Mouse (Mus musculus): ENCODE data around the gene Klk1b24. TPM values are rescaled to one million over a fixed set of nuclear protein-coding genes. Genes with fewer than 3 reads are reported as not detected.

Klk1b24 gene
- polyA plus RNA-seq (2012; rRNA removed; ENCODE audit: low replicate concordance) = not detected in 2 replicates

DNA sequence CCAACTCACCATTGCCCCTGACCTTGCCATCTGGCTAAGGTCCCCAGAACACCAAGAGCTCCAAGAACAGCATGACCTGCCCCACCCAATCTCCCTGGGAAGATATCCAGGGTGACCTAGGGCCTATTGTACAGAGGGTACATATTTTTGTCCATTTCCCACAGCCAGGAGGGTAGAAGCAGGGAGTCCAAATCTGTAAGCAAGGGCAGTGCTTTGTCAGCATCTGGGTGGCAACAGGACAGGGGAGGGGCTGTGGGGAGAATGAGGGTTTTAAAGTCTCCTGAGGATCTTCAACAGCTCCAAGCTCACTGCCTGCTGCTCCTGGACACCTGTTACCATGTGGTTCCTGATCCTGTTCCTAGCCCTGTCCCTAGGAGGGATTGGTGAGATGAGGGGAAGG lies at the start of gene Klk1b24:
Gene Klk1b24 (plus strand): TSS at position 301 of the 400 bp plus-strand sequence.

DNA sequence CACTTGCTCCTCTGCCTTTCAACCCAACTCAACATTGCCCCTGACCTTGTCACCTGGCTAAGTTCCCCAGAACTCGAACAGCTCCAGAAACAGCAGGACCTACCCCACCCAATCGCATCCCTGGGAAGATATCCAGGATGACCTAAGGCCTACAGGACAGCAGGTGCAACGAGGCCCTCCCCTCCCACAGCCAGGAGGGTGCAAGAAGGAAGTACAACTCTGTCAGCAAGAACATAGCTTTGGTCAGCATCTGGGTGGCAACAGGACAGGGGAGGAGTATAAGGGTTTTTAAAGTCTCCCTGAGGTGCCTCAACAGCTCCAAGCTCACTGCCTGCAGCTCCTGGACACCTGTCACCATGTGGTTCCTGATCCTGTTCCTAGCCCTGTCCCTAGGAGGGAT lies 9.9 kb downstream of the Klk1b24 start, which contains the start of gene Klk1b3:
Gene Klk1b3 (plus strand): TSS at position 301 of the 400 bp plus-strand sequence.

DNA sequence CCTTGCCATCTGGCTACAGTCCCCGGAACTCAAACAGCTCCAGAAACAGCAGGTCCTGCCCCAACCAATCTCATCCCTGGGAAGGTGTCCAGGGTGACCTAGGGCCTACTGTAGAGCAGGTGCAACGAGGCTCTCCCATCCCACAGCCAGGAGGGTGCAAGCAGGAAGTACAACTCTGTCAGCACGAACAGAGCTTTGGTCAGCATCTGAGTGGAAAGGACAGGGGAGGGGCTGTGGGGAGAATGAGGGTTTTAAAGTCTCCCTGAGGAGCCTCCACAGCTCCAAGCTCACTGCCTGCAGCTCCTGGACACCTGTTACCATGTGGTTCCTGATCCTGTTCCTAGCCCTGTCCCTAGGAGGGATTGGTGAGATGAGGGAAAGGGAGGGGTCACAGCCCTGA lies 19.1 kb downstream of the Klk1b24 start, which contains the start of gene Klk1b4:
Gene Klk1b4 (plus strand): TSS at position 301 of the 400 bp plus-strand sequence.

DNA sequence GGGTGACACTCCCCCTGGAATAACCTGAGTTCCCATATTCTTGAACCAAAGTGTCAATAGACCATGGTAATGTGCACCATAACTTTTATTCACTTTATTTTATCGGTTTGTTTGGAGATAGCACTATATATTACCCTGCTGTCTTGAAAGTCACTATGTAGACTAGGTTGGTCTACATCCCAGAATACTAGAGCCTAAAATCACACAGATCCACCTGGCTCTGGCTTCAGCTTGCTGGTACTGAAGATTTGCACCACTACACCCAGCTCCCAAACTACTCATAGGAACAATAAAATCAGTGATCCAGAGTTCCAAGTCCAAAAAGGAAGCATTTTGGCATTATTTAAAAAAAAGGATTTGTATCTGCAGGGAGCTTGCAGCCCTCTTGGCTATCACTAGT lies 27.6 kb downstream of the Klk1b24 start, which contains the start of gene Klk1b5:
Gene Klk1b5 (plus strand): TSS at position 301 of the 400 bp plus-strand sequence.

DNA sequence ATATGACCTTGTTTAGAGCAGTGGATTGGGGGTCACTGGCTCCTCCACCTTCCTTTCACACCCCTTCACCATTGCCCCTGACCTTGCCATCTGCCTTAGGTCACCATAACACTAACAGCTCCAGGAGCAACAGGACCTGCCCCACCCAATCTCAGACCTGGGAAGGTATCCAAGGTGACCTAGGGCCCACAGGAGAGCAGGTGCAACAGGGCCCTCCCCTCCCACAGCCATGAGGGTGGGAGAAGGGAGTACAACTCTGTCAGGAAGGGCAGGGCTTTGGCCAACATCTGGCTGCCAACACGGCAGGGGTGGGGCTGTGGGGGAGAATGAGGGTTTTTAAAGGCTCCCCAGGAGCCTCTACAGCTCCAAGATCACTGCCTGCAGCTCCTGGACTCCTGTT lies 37.0 kb downstream of the Klk1b24 start, which contains the start of gene Klk1:
Gene Klk1 (plus strand): TSS at position 285 of the 400 bp plus-strand sequence.

DNA sequence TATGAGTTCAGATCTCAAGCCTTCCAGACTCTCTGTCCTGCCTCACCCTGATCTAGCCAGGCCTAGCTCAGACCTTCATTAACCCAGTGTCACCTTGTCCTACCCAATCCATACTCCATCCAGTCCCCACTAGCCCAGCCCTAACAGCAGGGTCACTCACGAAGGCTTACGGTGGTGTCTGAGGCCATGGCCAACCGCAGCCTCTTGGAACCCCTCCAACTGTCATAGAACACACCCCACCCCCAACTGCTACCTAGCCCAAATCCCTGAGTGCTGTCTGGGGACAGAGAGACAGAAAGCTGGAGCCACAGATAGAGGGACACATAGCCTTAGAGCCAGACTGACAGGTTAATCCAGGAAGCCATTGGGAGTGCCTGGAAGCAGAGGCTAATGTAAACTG lies 47.9 kb downstream of the Klk1b24 start, which contains the start of gene Gm36864:
Gene Gm36864 (plus strand): TSS at position 269 of the 400 bp plus-strand sequence.

Other genes with a start within 250 kb of the Klk1b24 start
- not detected in 2 replicates for gene Klk1b8, start 237.6 kb upstream of the Klk1b24 start, polyA plus RNA-seq (2012; rRNA removed; ENCODE audit: low replicate concordance)
- not detected in 2 replicates for gene Klk1b1, start 221.5 kb upstream of the Klk1b24 start, polyA plus RNA-seq (2012; rRNA removed; ENCODE audit: low replicate concordance)
- not detected in 2 replicates for gene Klk1b9, start 212.2 kb upstream of the Klk1b24 start, polyA plus RNA-seq (2012; rRNA removed; ENCODE audit: low replicate concordance)
- not detected in 2 replicates for gene Klk1b11, start 192.4 kb upstream of the Klk1b24 start, polyA plus RNA-seq (2012; rRNA removed; ENCODE audit: low replicate concordance)
- not detected in 2 replicates for gene Klk1b26, start 176.1 kb upstream of the Klk1b24 start, polyA plus RNA-seq (2012; rRNA removed; ENCODE audit: low replicate concordance)
- 0.19 and 0.28 TPM in 2 replicates for gene Klk1b27, start 135.9 kb upstream of the Klk1b24 start, polyA plus RNA-seq (2012; rRNA removed; ENCODE audit: low replicate concordance)
- not detected in 2 replicates for gene Klk1b21, start 85.9 kb upstream of the Klk1b24 start, polyA plus RNA-seq (2012; rRNA removed; ENCODE audit: low replicate concordance)
- gene Klk1b22, start 75.6 kb upstream of the Klk1b24 start, polyA plus RNA-seq (2012; rRNA removed; ENCODE audit: low replicate concordance) = not detected in 2 replicates
- not detected in 2 replicates for gene Klk1b16, start 51.5 kb upstream of the Klk1b24 start, polyA plus RNA-seq (2012; rRNA removed; ENCODE audit: low replicate concordance)
- not detected in 2 replicates for gene Klk1b3, start 10.0 kb downstream of the Klk1b24 start, polyA plus RNA-seq (2012; rRNA removed; ENCODE audit: low replicate concordance)
- gene Klk1b4, start 19.2 kb downstream of the Klk1b24 start, polyA plus RNA-seq (2012; rRNA removed; ENCODE audit: low replicate concordance) = not detected in 2 replicates
- not detected in 2 replicates for gene Klk1b5, start 27.7 kb downstream of the Klk1b24 start, polyA plus RNA-seq (2012; rRNA removed; ENCODE audit: low replicate concordance)
- 0.50 and 2.1 TPM in 2 replicates for gene Klk1, start 37.1 kb downstream of the Klk1b24 start, polyA plus RNA-seq (2012; rRNA removed; ENCODE audit: low replicate concordance)
- not detected in 2 replicates for gene Gm36864, start 47.9 kb downstream of the Klk1b24 start, polyA plus RNA-seq (2012; rRNA removed; ENCODE audit: low replicate concordance)
- gene 1700028J19Rik, start 58.5 kb downstream of the Klk1b24 start, polyA plus RNA-seq (2012; rRNA removed; ENCODE audit: low replicate concordance) = 1.2 and 1.4 TPM in 2 replicates
- gene 2410002F23Rik, start 58.5 kb downstream of the Klk1b24 start, polyA plus RNA-seq (2012; rRNA removed; ENCODE audit: low replicate concordance) = 57.6 and 167 TPM in 2 replicates
- gene Acp4, start 69.1 kb downstream of the Klk1b24 start, polyA plus RNA-seq (2012; rRNA removed; ENCODE audit: low replicate concordance) = not detected in 2 replicates
- 1.4 TPM in 1 of 2 replicates, not detected in the other for gene Gm15517, start 73.2 kb downstream of the Klk1b24 start, polyA plus RNA-seq (2012; rRNA removed; ENCODE audit: low replicate concordance)
- 5.1 and 8.4 TPM in 2 replicates for gene Clec11a, start 118.7 kb downstream of the Klk1b24 start, polyA plus RNA-seq (2012; rRNA removed; ENCODE audit: low replicate concordance)
- gene Shank1, start 122.0 kb downstream of the Klk1b24 start, polyA plus RNA-seq (2012; rRNA removed; ENCODE audit: low replicate concordance) = 0.39 and 2.3 TPM in 2 replicates
- gene Syt3, start 195.9 kb downstream of the Klk1b24 start, polyA plus RNA-seq (2012; rRNA removed; ENCODE audit: low replicate concordance) = 4.7 and 5.8 TPM in 2 replicates
- 0.24 and 1.2 TPM in 2 replicates for gene 1700008O03Rik, start 197.6 kb downstream of the Klk1b24 start, polyA plus RNA-seq (2012; rRNA removed; ENCODE audit: low replicate concordance)
- gene Lrrc4b, start 240.8 kb downstream of the Klk1b24 start, polyA plus RNA-seq (2012; rRNA removed; ENCODE audit: low replicate concordance) = 0.97 and 19.6 TPM in 2 replicates

Measured in subcutaneous adipose tissue, adult 2 months (tissue).